ENCODE assay signal across 19 mouse cellular contexts in genomic region chr10:59665503-59666291, GRCm38 (mm10). TPM values are rescaled to one million over a fixed set of nuclear protein-coding genes. Genes with fewer than 3 reads are reported as not detected.
DNase-seq lines count a peak whose midpoint lies in the region; ATAC-seq and TF ChIP-seq lines count a peak whose summit lies in the region.
"Had no signal": no experiment of that assay in that cellular context is flagged by ENCODE, and none has a peak within 500 bp of the region (broad histone marks: within the 10 kb centered on the region; RNA-seq: fewer than 3 reads in every experiment).

No protein-coding gene starts in this region.

- H3K4me2 ChIP-seq in heart, postnatal 0 days (ENCODE audit: low read depth, low read length): no peak overlapping the region
- H3K4me2 ChIP-seq in limb, embryonic 15.5 days: no peak overlapping the region
- no peak overlapping the region for H3K4me2 ChIP-seq in intestine, embryonic 15.5 days (replicated peaks)
- H3K4me2 ChIP-seq in hindbrain, embryonic 14.5 days (replicated peaks): no peak overlapping the region
- H3K4me2 ChIP-seq: liver, embryonic 15.5 days; midbrain, embryonic 11.5 days had no signal

- no peak for TF ChIP-seq EP300 in heart, postnatal 0 days (IDR thresholded peaks at IDR 0.05; ENCODE audit: low read depth)

- H3K9ac ChIP-seq in heart, postnatal 0 days (replicated peaks; ENCODE audit: low read depth, low read length): no peak overlapping the region
- H3K9ac ChIP-seq in limb, embryonic 15.5 days: no peak overlapping the region
- no peak overlapping the region for H3K9ac ChIP-seq in intestine, embryonic 15.5 days
- H3K9ac ChIP-seq in hindbrain, embryonic 14.5 days: no peak overlapping the region
- H3K9ac ChIP-seq: liver, embryonic 15.5 days had no signal

- H3K9me3 ChIP-seq in heart, postnatal 0 days (replicated peaks; ENCODE audit: control insufficient read depth, low read length): peaks cover 4% of the 10 kb centered on the region
- no peaks in the 10 kb centered on the region for H3K9me3 ChIP-seq in limb, embryonic 15.5 days
- no peaks in the 10 kb centered on the region for H3K9me3 ChIP-seq in intestine, embryonic 15.5 days
- H3K9me3 ChIP-seq in hindbrain, embryonic 14.5 days (ENCODE audit: control insufficient read depth, low read length): no peaks in the 10 kb centered on the region
- H3K9me3 ChIP-seq: liver, embryonic 15.5 days had no signal

- H3K4me3 ChIP-seq in heart, postnatal 0 days (ENCODE audit: low read depth, low read length): no peak overlapping the region
- H3K4me3 ChIP-seq in limb, embryonic 15.5 days: no peak overlapping the region
- no peak overlapping the region for H3K4me3 ChIP-seq in intestine, embryonic 15.5 days (replicated peaks)
- no peak overlapping the region for H3K4me3 ChIP-seq in hindbrain, embryonic 14.5 days (replicated peaks; ENCODE audit: low read length)
- H3K4me3 ChIP-seq: liver, embryonic 15.5 days had no signal

- no peaks in the 10 kb centered on the region for H3K27me3 ChIP-seq in heart, postnatal 0 days (ENCODE audit: control insufficient read depth, insufficient read depth, low read length)
- no peaks in the 10 kb centered on the region for H3K27me3 ChIP-seq in limb, embryonic 15.5 days
- H3K27me3 ChIP-seq in intestine, embryonic 15.5 days (replicated peaks): no peaks in the 10 kb centered on the region
- H3K27me3 ChIP-seq in hindbrain, embryonic 14.5 days (ENCODE audit: control insufficient read depth, insufficient read depth, low read length): no peaks in the 10 kb centered on the region
- H3K27me3 ChIP-seq: liver, embryonic 15.5 days had no signal

- H3K27ac ChIP-seq in heart, postnatal 0 days (ENCODE audit: low read depth): no peak overlapping the region
- H3K27ac ChIP-seq in limb, embryonic 15.5 days: peak overlapping the region; percentile 11; the same call in 1 of the 2 replicates
- H3K27ac ChIP-seq in intestine, embryonic 15.5 days: no peak overlapping the region
- no peak overlapping the region for H3K27ac ChIP-seq in hindbrain, embryonic 14.5 days
- H3K27ac ChIP-seq: liver, embryonic 15.5 days had no signal

- peaks cover 13% of the 10 kb centered on the region for H3K4me1 ChIP-seq in heart, postnatal 0 days (ENCODE audit: control insufficient read depth, insufficient read depth)
- H3K4me1 ChIP-seq in limb, embryonic 15.5 days: peaks cover 16% of the 10 kb centered on the region; the same call in 1 of the 2 replicates
- H3K4me1 ChIP-seq in intestine, embryonic 15.5 days (replicated peaks): peaks cover 3% of the 10 kb centered on the region; the same call in 1 of the 2 replicates
- no peaks in the 10 kb centered on the region for H3K4me1 ChIP-seq in hindbrain, embryonic 14.5 days (replicated peaks; ENCODE audit: control insufficient read depth, insufficient read depth, low read length)

- H3K36me3 ChIP-seq in heart, postnatal 0 days (replicated peaks; ENCODE audit: control insufficient read depth, insufficient read depth, low read length): no peaks in the 10 kb centered on the region
- no peaks in the 10 kb centered on the region for H3K36me3 ChIP-seq in limb, embryonic 15.5 days
- no peaks in the 10 kb centered on the region for H3K36me3 ChIP-seq in intestine, embryonic 15.5 days
- no peaks in the 10 kb centered on the region for H3K36me3 ChIP-seq in hindbrain, embryonic 14.5 days (replicated peaks; ENCODE audit: control insufficient read depth, insufficient read depth)
- H3K36me3 ChIP-seq: liver, embryonic 15.5 days had no signal

- no peak for ATAC-seq in heart, postnatal 0 days (ENCODE audit: insufficient read depth, low read depth)
- peak; percentile 83 for ATAC-seq in common myeloid progenitor, adult 5-6 weeks (replicated peaks; ENCODE audit: low read depth, poor library complexity, severe bottlenecking)
- ATAC-seq in limb, embryonic 15.5 days (ENCODE audit: insufficient number of reproducible peaks, low FRiP score, low TSS enrichment, low read depth): no peak
- ATAC-seq in intestine, embryonic 15.5 days: no peak
- no peak for ATAC-seq in hindbrain, embryonic 14.5 days (ENCODE audit: low FRiP score)
- ATAC-seq: forebrain, embryonic 16.5 days; inflammation-experienced regulatory T-cells, adult 6 months had no signal

- WGBS in heart, postnatal 0 days: 60% methylated on average over 13 of the region's 13 CpGs
- 62% methylated on average over 13 of the region's 13 CpGs for WGBS in limb, embryonic 15.5 days
- 76% methylated on average over 13 of the region's 13 CpGs for WGBS in intestine, embryonic 15.5 days
- 77% methylated on average over 13 of the region's 13 CpGs for WGBS in hindbrain, embryonic 14.5 days

- DNase-seq in heart, postnatal 0 days (ENCODE audit: low spot score): peak; percentile 14
- no peak for DNase-seq in heart, adult 9 months (ENCODE audit: low spot score in 2 of 2)
- peak; percentile 83 for DNase-seq in 416B (ENCODE audit: low read depth)
- no peak for DNase-seq in T-cell, adult 2 months (ENCODE audit: low spot score)
- no peak for DNase-seq in hindbrain, embryonic 14.5 days (ENCODE audit: low spot score)
- DNase-seq: adrenal gland, postnatal 25 days; heart, postnatal 14 days; kidney, postnatal 4 days; retina, postnatal 1 day; thymus, postnatal 4 days had no signal

- no peak for TF ChIP-seq CTCF in heart, postnatal 0 days (IDR thresholded peaks at IDR 0.05; ENCODE audit: low read depth)

RNA-seq across cellular contexts. Expression of gene Micu1, which starts 36.6 kb away (rescaled TPM):
- 23.9 and 32.6 TPM in 2 replicates for total RNA-seq in heart, postnatal 0 days (2014; rRNA removed; ENCODE audit: low replicate concordance)
- polyA plus RNA-seq in heart, postnatal 0 days (2015; fragmentation: Nextera tagmentation; extraction: Ambion mirVana): 23.1 and 25.0 TPM in 2 replicates
- 37.8 and 40.9 TPM in 2 replicates for total RNA-seq in common myeloid progenitor, adult 5-6 weeks (2017)
- polyA plus RNA-seq in limb, embryonic 15.5 days (2015; fragmentation: Nextera tagmentation; extraction: Ambion mirVana): 84.2 and 96.4 TPM in 2 replicates
- polyA plus RNA-seq in intestine, embryonic 15.5 days (2015; fragmentation: Nextera tagmentation; extraction: Ambion mirVana): 66.0 and 72.3 TPM in 2 replicates
- 74.9 and 75.2 TPM in 2 replicates for polyA plus RNA-seq in hindbrain, embryonic 14.5 days (2014; fragmentation: Nextera tagmentation; extraction: Ambion mirVana)

RNA-seq across cellular contexts. Expression of gene Mcu, which starts 49.2 kb away (rescaled TPM):
- 11.9 and 13.0 TPM in 2 replicates for total RNA-seq in heart, postnatal 0 days (2014; rRNA removed; ENCODE audit: low replicate concordance)
- 20.5 and 21.7 TPM in 2 replicates for polyA plus RNA-seq in heart, postnatal 0 days (2015; fragmentation: Nextera tagmentation; extraction: Ambion mirVana)
- total RNA-seq in common myeloid progenitor, adult 5-6 weeks (2017): 16.5 and 25.4 TPM in 2 replicates
- 53.4 and 57.1 TPM in 2 replicates for polyA plus RNA-seq in limb, embryonic 15.5 days (2015; fragmentation: Nextera tagmentation; extraction: Ambion mirVana)
- 66.4 and 72.6 TPM in 2 replicates for polyA plus RNA-seq in intestine, embryonic 15.5 days (2015; fragmentation: Nextera tagmentation; extraction: Ambion mirVana)
- polyA plus RNA-seq in hindbrain, embryonic 14.5 days (2014; fragmentation: Nextera tagmentation; extraction: Ambion mirVana): 33.0 and 37.3 TPM in 2 replicates

RNA-seq across cellular contexts. Expression of gene Gm10322, which starts 49.8 kb away (rescaled TPM):
- not detected in 2 replicates for total RNA-seq in heart, postnatal 0 days (2014; rRNA removed; ENCODE audit: low replicate concordance)
- not detected in 2 replicates for polyA plus RNA-seq in heart, postnatal 0 days (2015; fragmentation: Nextera tagmentation; extraction: Ambion mirVana)
- not detected in 2 replicates for total RNA-seq in common myeloid progenitor, adult 5-6 weeks (2017)
- polyA plus RNA-seq in limb, embryonic 15.5 days (2015; fragmentation: Nextera tagmentation; extraction: Ambion mirVana): not detected in 2 replicates
- not detected in 2 replicates for polyA plus RNA-seq in intestine, embryonic 15.5 days (2015; fragmentation: Nextera tagmentation; extraction: Ambion mirVana)
- not detected in 2 replicates for polyA plus RNA-seq in hindbrain, embryonic 14.5 days (2014; fragmentation: Nextera tagmentation; extraction: Ambion mirVana)
- total RNA-seq: adrenal gland, postnatal 25 days; heart, postnatal 14 days had no signal
- polyA plus RNA-seq: forebrain, embryonic 16.5 days; gonadal fat pad, adult 2 months; inflammation-experienced regulatory T-cells, adult 6 months; liver, embryonic 15.5 days; midbrain, embryonic 11.5 days; stomach, embryonic 14.5 days had no signal

Comparison
In these comparisons a context has a peak if more than half of its experiments do, and no peak if none do; other contexts are left out.
1. DNase-seq: peak in heart, postnatal 0 days (single experiment) and 416B (single experiment); none in heart, adult 9 months (0 of 2), T-cell, adult 2 months (single experiment) and hindbrain, embryonic 14.5 days (single experiment).